Mouse (Mus musculus): ENCODE results near the gene Sult5a1. TPM values are rescaled to one million over a fixed set of nuclear protein-coding genes. Genes with fewer than 3 reads are reported as not detected.

Gene Sult5a1
- polyA plus RNA-seq, 1 experiment from 2014 or later, result 8.4 TPM

DNA sequence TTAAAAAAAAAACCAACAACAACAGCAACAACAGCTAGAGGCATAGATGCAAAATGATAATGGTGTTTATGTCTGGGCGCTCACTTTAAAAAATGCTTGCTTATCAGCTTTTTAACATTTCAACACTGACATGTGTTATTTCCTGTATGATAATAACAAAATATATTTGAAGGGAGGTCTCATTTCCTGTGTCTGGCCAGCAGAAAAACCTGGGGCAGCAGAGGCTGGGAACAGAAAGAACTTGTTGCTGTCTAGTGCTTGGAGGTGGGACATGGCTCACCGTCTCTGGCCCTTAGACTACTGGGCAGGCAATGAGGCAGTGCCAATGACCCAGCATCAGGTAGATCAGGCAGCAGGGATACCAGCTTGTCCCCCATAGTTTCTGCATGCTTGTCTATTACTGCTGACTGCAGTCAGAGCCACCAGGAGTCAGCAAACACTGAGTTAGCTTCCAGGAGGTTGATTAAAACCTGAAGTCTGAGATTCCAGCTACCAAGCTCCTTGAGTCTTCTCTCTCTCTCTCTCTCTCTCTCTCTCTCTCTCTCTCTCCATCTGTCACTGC, 44.1 kb downstream of the Sult5a1 start:
- no peak for ATAC-seq (replicated peaks; ENCODE audit: insufficient number of reproducible peaks, low FRiP score, low TSS enrichment, low read depth)
- no peak for DNase-seq (ENCODE audit: low spot score)
- H3K4me3 ChIP-seq (ENCODE audit: low read depth, low read length), result no peak overlapping the region
- no peak overlapping the region for H3K27ac ChIP-seq (replicated peaks; ENCODE audit: low read depth, low read length)
- H3K36me3 ChIP-seq (replicated peaks; ENCODE audit: control insufficient read depth, insufficient read depth, low read depth, low read length), result no peaks in the 10 kb centered on the region
- H3K4me1 ChIP-seq (ENCODE audit: control insufficient read depth, insufficient read depth, low read length), result peaks cover 9% of the 10 kb centered on the region
- H3K9ac ChIP-seq (replicated peaks; ENCODE audit: low read length), result no peak overlapping the region
- peaks cover 31% of the 10 kb centered on the region for H3K27me3 ChIP-seq (ENCODE audit: control insufficient read depth, insufficient read depth, low read length)
- WGBS, result 66% methylated on average over 2 of the region's 2 CpGs
- no peak overlapping the region for H3K4me2 ChIP-seq (ENCODE audit: low read depth, low read length)
- no peaks in the 10 kb centered on the region for H3K9me3 ChIP-seq (replicated peaks; ENCODE audit: control insufficient read depth, low read length)

DNA sequence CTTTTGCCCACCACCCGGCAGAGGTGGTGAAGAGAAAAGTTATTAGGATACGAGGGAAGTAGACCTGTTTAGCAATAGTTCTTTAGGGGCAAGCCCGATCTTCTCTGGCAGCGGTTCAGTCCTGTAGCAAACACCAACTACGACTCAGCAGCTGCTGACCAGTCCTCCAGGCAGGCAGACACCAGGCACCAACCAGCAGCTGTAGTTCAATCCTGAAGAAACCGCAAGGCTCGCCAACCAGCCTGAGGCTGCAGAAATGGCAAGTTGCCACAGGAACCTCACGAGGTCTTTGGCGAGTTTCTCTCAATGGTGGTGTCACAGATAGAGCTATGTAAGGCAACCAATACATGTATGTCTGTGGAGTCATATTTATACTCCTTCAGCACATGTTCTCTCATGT, 45.2 kb downstream of the Sult5a1 start:
- Histone ChIP-seq H3K4me1 (ENCODE audit: control insufficient read depth, insufficient read depth, low read length) (peaks cover 9% of the 10 kb centered on the region), H3K9ac (replicated peaks; ENCODE audit: low read length) (no peak overlapping the region), H3K4me3 (ENCODE audit: low read depth, low read length) (no peak overlapping the region), H3K9me3 (replicated peaks; ENCODE audit: control insufficient read depth, low read length) (no peaks in the 10 kb centered on the region), H3K27me3 (ENCODE audit: control insufficient read depth, insufficient read depth, low read length) (peaks cover 20% of the 10 kb centered on the region), H3K4me2 (ENCODE audit: low read depth, low read length) (no peak overlapping the region), H3K36me3 (replicated peaks; ENCODE audit: control insufficient read depth, insufficient read depth, low read depth, low read length) (no peaks in the 10 kb centered on the region), H3K27ac (replicated peaks; ENCODE audit: low read depth, low read length) (no peak overlapping the region)
- 83% methylated on average over 9 of the region's 9 CpGs for WGBS
- DNase-seq (ENCODE audit: low spot score), result no peak
- ATAC-seq (replicated peaks; ENCODE audit: insufficient number of reproducible peaks, low FRiP score, low TSS enrichment, low read depth), result no peak

DNA sequence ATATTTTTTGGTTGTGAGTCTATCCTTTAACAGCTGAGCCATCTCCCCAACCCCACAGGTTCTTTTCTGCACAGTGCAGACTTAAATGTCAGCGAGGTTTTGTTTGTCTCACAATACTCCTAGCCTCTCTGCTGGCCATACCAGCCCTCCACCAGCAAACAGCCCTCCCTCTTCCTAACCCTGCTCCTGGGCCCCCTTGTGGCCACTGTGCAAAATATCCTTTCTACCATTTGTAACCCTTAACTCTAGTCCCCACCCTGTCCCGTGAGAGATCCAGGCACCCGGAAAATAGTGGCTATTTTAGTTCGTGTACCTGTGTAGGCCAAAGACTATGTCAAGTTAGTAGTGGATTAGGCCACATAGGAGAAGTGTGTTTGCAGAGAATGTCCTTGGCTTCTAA, 47.5 kb downstream of the Sult5a1 start:
- no peak overlapping the region for H3K4me2 ChIP-seq (ENCODE audit: low read depth, low read length)
- no peaks in the 10 kb centered on the region for H3K36me3 ChIP-seq (replicated peaks; ENCODE audit: control insufficient read depth, insufficient read depth, low read depth, low read length)
- ATAC-seq (replicated peaks; ENCODE audit: insufficient number of reproducible peaks, low FRiP score, low TSS enrichment, low read depth) (0 out of 2 replicates have a peak, but pooled peaks have one; percentile 39), DNase-seq (ENCODE audit: low spot score) (peak; percentile 75)
- H3K4me1 ChIP-seq (ENCODE audit: control insufficient read depth, insufficient read depth, low read length), result no peaks in the 10 kb centered on the region
- no peaks in the 10 kb centered on the region for H3K9me3 ChIP-seq (replicated peaks; ENCODE audit: control insufficient read depth, low read length)
- no peak overlapping the region for H3K27ac ChIP-seq (replicated peaks; ENCODE audit: low read depth, low read length)
- no peak overlapping the region for H3K4me3 ChIP-seq (ENCODE audit: low read depth, low read length)
- H3K27me3 ChIP-seq (ENCODE audit: control insufficient read depth, insufficient read depth, low read length), result no peaks in the 10 kb centered on the region
- H3K9ac ChIP-seq (replicated peaks; ENCODE audit: low read length), result no peak overlapping the region
- 22% methylated on average over 4 of the region's 4 CpGs for WGBS

DNA sequence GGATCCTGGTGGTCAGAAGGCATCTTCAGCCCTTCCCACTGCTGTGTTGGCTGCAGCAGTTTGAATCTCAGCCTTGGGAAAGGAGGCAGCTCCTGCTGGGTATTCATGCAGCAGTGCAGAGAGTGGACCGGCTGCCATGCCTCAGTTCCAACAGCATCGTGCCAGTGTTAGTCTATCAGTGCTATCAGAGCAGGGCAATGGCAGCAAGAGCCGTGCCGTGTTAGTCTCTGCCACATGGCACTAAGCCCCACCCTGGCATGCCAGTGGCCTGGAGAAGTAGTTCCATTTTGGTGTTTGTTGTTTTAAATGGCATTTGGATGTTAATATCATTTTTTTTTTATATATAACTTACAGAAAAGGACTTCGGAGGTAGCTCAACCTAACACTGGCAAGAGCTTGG, 49.2 kb downstream of the Sult5a1 start:
- Histone ChIP-seq H3K4me3 (ENCODE audit: low read depth, low read length) (no peak overlapping the region), H3K4me2 (ENCODE audit: low read depth, low read length) (no peak overlapping the region), H3K36me3 (replicated peaks; ENCODE audit: control insufficient read depth, insufficient read depth, low read depth, low read length) (peaks cover 6% of the 10 kb centered on the region), H3K9me3 (replicated peaks; ENCODE audit: control insufficient read depth, low read length) (no peaks in the 10 kb centered on the region), H3K9ac (replicated peaks; ENCODE audit: low read length) (no peak overlapping the region), H3K27me3 (ENCODE audit: control insufficient read depth, insufficient read depth, low read length) (no peaks in the 10 kb centered on the region), H3K27ac (replicated peaks; ENCODE audit: low read depth, low read length) (no peak overlapping the region), H3K4me1 (ENCODE audit: control insufficient read depth, insufficient read depth, low read length) (no peaks in the 10 kb centered on the region; the same call in 1 of the 2 replicates)
- no peak for ATAC-seq (replicated peaks; ENCODE audit: insufficient number of reproducible peaks, low FRiP score, low TSS enrichment, low read depth)
- 90% methylated on average over 5 of the region's 5 CpGs for WGBS
- no peak for DNase-seq (ENCODE audit: low spot score)

DNA sequence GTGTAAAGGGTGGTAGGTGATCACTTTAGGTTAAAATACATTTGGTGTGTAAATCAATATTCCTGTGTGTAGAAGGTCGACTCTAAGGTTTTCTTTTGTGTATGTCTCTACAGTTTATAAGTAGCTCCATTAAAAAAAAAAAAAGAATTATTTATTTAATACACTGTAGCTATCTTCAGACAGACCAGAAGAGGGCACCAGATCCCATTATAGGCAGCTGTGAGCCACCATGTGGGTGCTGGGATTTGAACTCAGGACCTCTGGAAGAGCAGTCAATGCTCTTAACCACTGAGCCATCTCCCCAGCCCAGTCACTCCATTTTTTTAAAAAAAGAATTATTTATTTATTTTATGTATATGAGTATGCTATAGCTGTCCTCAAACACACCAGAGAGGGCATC, 50.1 kb downstream of the Sult5a1 start:
- 70% methylated on average over 1 of the region's 1 CpGs for whole genome bisulfite sequencing
- DNase-seq (ENCODE audit: low spot score), result no peak

DNA sequence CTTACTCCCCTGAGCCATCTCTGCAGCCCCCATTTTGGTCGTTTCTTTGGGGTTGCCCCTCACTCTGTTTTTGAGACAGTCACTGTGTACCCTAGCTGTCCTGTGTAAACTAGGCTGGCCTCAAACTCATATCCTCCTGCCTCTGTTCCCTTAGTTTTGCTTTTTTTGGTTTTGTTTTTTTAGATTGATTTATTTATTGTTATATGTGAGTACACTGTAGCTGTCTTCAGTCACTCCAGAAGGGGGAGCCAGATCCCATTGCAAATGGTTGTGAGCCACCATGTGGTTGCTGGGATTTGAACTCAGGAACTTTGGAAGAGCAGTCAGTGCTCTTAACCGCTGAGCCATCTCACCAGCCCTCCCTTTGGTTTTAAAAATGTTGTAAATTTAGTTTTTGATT, 51.6 kb downstream of the Sult5a1 start:
- no peaks in the 10 kb centered on the region for H3K9me3 ChIP-seq (replicated peaks; ENCODE audit: control insufficient read depth, low read length)
- peaks cover 11% of the 10 kb centered on the region for H3K36me3 ChIP-seq (replicated peaks; ENCODE audit: control insufficient read depth, insufficient read depth, low read depth, low read length)
- WGBS, result 45% methylated on average over 2 of the region's 2 CpGs
- H3K27ac ChIP-seq (replicated peaks; ENCODE audit: low read depth, low read length), result no peak overlapping the region
- H3K4me2 ChIP-seq (ENCODE audit: low read depth, low read length), result no peak overlapping the region
- H3K4me1 ChIP-seq (ENCODE audit: control insufficient read depth, insufficient read depth, low read length), result no peaks in the 10 kb centered on the region; the same call in 1 of the 2 replicates
- no peak overlapping the region for H3K9ac ChIP-seq (replicated peaks; ENCODE audit: low read length)
- no peak overlapping the region for H3K4me3 ChIP-seq (ENCODE audit: low read depth, low read length)
- no peak for ATAC-seq (replicated peaks; ENCODE audit: insufficient number of reproducible peaks, low FRiP score, low TSS enrichment, low read depth)
- no peaks in the 10 kb centered on the region for H3K27me3 ChIP-seq (ENCODE audit: control insufficient read depth, insufficient read depth, low read length)
- DNase-seq (ENCODE audit: low spot score), result peak; percentile 49

More for the DNA sequence above, 50.1 kb downstream of the Sult5a1 start:
- no peaks in the 10 kb centered on the region for H3K27me3 ChIP-seq (ENCODE audit: control insufficient read depth, insufficient read depth, low read length)
- peaks cover 11% of the 10 kb centered on the region for H3K36me3 ChIP-seq (replicated peaks; ENCODE audit: control insufficient read depth, insufficient read depth, low read depth, low read length)
- no peak overlapping the region for H3K27ac ChIP-seq (replicated peaks; ENCODE audit: low read depth, low read length)
- no peak overlapping the region for H3K9ac ChIP-seq (replicated peaks; ENCODE audit: low read length)
- ATAC-seq (replicated peaks; ENCODE audit: insufficient number of reproducible peaks, low FRiP score, low TSS enrichment, low read depth), result no peak
- H3K4me1 ChIP-seq (ENCODE audit: control insufficient read depth, insufficient read depth, low read length), result no peaks in the 10 kb centered on the region; the same call in 1 of the 2 replicates
- no peak overlapping the region for H3K4me2 ChIP-seq (ENCODE audit: low read depth, low read length)
- H3K4me3 ChIP-seq (ENCODE audit: low read depth, low read length), result no peak overlapping the region
- no peaks in the 10 kb centered on the region for H3K9me3 ChIP-seq (replicated peaks; ENCODE audit: control insufficient read depth, low read length)

DNA sequence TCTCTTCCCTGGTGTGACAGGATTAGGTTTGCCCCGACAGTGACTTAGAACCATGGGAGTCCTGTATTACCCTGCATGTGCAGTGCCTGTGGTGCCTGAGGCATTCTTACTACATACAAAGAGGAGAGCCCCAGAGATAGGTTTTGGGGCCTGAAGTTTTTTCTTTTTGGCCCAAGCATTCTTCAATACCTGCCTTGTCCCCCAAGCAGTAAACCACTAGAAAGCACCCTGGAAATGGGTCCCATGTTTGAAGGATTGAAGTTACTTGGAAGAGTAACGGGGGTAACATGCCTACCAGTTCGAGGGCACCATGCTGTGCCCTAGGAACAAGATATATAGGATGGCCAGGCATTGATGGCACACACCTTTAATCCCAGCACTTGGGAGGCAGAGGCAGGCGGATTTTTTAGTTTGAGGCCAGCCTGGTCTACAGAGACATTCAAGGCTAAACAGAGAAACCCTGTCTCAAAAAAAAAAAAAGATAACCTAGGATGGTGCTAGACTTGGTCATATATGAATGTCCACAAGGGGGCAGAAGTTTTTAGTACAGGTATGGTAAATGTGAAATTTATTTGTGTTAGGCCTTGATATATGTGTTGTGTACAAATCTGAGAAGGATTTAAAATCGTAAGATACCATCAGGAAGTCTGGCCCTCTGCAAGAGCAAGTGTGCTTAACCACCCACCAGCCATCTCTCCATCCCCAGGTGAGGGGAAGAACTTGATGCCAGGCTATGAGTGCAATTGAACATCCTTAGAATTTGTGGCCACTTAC, 52.4 kb downstream of the Sult5a1 start:
- no peak overlapping the region for H3K4me2 ChIP-seq (ENCODE audit: low read depth, low read length)
- no peak overlapping the region for H3K4me3 ChIP-seq (ENCODE audit: low read depth, low read length)
- ATAC-seq (replicated peaks; ENCODE audit: insufficient number of reproducible peaks, low FRiP score, low TSS enrichment, low read depth) (no peak), DNase-seq (ENCODE audit: low spot score) (peak; percentile 80)
- no peaks in the 10 kb centered on the region for H3K27me3 ChIP-seq (ENCODE audit: control insufficient read depth, insufficient read depth, low read length)
- H3K27ac ChIP-seq (replicated peaks; ENCODE audit: low read depth, low read length), result no peak overlapping the region
- H3K9ac ChIP-seq (replicated peaks; ENCODE audit: low read length), result no peak overlapping the region
- no peaks in the 10 kb centered on the region for H3K9me3 ChIP-seq (replicated peaks; ENCODE audit: control insufficient read depth, low read length)
- H3K36me3 ChIP-seq (replicated peaks; ENCODE audit: control insufficient read depth, insufficient read depth, low read depth, low read length), result peaks cover 11% of the 10 kb centered on the region
- H3K4me1 ChIP-seq (ENCODE audit: control insufficient read depth, insufficient read depth, low read length), result no peaks in the 10 kb centered on the region; the same call in 1 of the 2 replicates
- WGBS, result 67% methylated on average over 5 of the region's 5 CpGs

DNA sequence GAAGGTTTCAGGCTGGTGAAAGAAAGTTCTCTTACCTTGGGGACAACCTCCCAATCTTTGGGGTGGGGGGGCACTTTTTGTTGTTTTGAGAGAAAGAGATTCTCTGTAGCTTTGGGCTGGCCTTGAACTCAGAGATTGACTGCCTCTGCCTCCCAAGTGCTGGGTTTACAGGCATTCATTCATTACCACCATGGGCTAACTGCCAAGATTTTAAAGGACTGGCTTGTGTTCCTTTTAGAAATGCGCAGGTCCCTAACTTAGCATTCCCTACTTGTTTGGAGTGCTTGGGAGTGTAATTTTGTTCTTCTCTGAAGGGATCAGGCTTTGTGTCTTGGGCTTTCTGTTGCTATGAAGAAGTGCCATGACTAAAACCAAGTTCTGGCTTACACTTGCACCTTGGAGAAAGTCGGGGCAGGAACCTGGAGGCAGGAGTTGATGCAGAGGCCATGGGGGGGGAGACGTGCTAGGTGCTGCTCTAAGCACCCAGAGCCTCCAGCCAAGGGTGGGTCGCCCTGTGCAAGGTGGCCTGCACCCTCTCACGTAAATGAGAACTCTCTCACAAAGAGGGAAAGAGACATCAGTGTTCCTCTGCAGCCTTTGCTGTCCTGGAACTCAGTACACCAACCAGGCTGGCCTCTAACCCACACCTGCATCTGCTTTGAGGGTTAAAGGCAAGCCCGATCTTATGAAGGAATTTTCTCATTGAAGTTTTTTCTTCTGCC, 53.9 kb downstream of the Sult5a1 start:
- Histone ChIP-seq H3K27me3 (ENCODE audit: control insufficient read depth, insufficient read depth, low read length) (no peaks in the 10 kb centered on the region), H3K4me2 (ENCODE audit: low read depth, low read length) (peak overlapping the region; percentile 91), H3K9ac (replicated peaks; ENCODE audit: low read length) (peak overlapping the region; percentile 98; the same call in 1 of the 2 replicates), H3K4me3 (ENCODE audit: low read depth, low read length) (peak overlapping the region; percentile 91), H3K27ac (replicated peaks; ENCODE audit: low read depth, low read length) (no peak overlapping the region), H3K36me3 (replicated peaks; ENCODE audit: control insufficient read depth, insufficient read depth, low read depth, low read length) (peaks cover 11% of the 10 kb centered on the region), H3K4me1 (ENCODE audit: control insufficient read depth, insufficient read depth, low read length) (no peaks in the 10 kb centered on the region; the same call in 1 of the 2 replicates), H3K9me3 (replicated peaks; ENCODE audit: control insufficient read depth, low read length) (no peaks in the 10 kb centered on the region)
- DNase-seq (ENCODE audit: low spot score), result no peak
- WGBS, result 87% methylated on average over 6 of the region's 6 CpGs
- no peak for ATAC-seq (replicated peaks; ENCODE audit: insufficient number of reproducible peaks, low FRiP score, low TSS enrichment, low read depth)
